Mouse (Mus musculus): Measurements from ENCODE around the gene Zfp975.
"Not testable (repeated sequence)": the region's sequence is repeated elsewhere in the genome, so short reads cannot be mapped to it uniquely, and the experiment has no call there.

DNA sequence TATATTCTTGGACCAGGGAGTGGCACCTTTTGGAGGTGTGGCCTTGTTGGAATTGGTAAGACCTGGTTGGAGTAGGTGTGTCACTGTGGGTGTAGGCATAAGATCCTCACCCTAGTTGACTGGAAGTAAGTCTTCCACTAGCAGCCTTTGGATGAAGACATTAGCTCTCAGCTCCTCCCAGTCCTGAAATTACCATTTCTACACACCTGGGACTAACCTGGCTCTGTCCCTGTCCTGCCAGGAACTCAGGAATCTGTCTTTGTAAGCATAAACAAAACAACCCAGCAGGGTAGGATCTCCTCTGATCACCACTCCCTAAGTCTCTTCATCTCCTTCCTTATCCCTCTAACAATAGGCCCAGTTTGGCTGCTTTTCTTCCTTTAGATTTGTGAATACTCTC lies 12.9 kb downstream of the Zfp975 start:
- not testable (repeated sequence) for TF ChIP-seq TCF12 (IDR thresholded peaks at IDR 0.05; ENCODE audit: low read depth, low read length); EP300 (IDR thresholded peaks at IDR 0.05; ENCODE audit: low read length); BHLHE40 (IDR thresholded peaks at IDR 0.05; ENCODE audit: low read depth, low read length); CTCF (conservative IDR thresholded peaks at IDR 0.05 in 1 of 2, IDR thresholded peaks at IDR 0.05 in 1 of 2; ENCODE audit: low read depth in 2 of 2, low read length in 2 of 2); MAX (IDR thresholded peaks at IDR 0.05; ENCODE audit: low read length)

Measured in CH12.LX (cell line).